14 mouse cellular contexts compared by ENCODE assay signal in the genomic region with DNA sequence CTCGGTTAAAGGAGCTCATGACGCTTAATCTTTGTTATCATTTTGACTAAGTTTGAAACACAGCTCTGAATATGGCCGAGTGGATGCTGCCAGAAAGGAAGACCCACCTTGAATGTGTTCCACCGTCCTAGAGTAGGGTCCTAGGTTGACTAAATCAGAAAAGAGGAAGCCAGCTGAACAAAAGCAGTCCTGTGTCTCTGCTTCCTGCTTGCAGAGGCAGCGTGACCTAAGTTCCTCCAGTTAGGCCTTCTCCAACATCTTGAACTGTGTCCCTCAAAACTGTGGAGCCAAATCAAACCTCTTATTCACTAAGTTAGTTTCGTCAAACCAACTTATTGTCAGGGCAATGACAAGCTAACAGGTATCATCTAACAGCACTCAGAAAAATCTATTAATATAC.
"Had no signal": no experiment of that assay in that cellular context is flagged by ENCODE, and none has a peak within 500 bp of the region (broad histone marks: within the 10 kb centered on the region; RNA-seq: fewer than 3 reads in every experiment).

No protein-coding gene starts in this region.

- ATAC-seq: hindbrain, postnatal 0 days; intestine, embryonic 16.5 days; liver, embryonic 12.5 days had no signal

- DNase-seq: gastrocnemius, postnatal 14 days; gastrocnemius, postnatal 36 days; heart, adult 18-20 months; heart, postnatal 10 days; kidney, adult 11 months; kidney, adult 2 months; kidney, adult 9 months; kidney, postnatal 14 days; kidney, postnatal 36 days; layer of hippocampus, adult 9-11 months; left cerebral cortex, postnatal 4 days had no signal
